Mouse (Mus musculus) stomach, embryonic 15.5 days (tissue): ENCODE data around the gene Slc22a12. TPM values are rescaled to one million over a fixed set of nuclear protein-coding genes. Genes with fewer than 3 reads are reported as not detected.

ENCODE experiments used
- ATAC-seq: fragments of 200-750 bp; cut with Nextera tagmentation; 2 replicates; pipeline ENCODE4 v1.8.0; 2017; ENCODE audit warnings: low read depth, moderate number of reproducible peaks, moderate TSS enrichment; ENCODE audit not compliant: insufficient read depth, low FRiP score
- H3K27ac ChIP-seq: fragments of 300-500 bp; sonication (generic); 2 replicates; pipeline ENCODE4 v1.5.1; 2015; ENCODE audit warnings: mild to moderate bottlenecking, inconsistent platforms
- H3K27me3 ChIP-seq: fragments of 300-500 bp; sonication (generic); replicated peaks from 2 replicates; pipeline ENCODE4 v1.6.1; 2015; ENCODE audit warnings: inconsistent platforms
- H3K36me3 ChIP-seq: fragments of 300-500 bp; sonication (generic); 2 replicates; pipeline ENCODE4 v1.6.1; 2015; ENCODE audit warnings: inconsistent platforms
- H3K4me1 ChIP-seq: fragments of 300-500 bp; sonication (generic); 2 replicates; pipeline ENCODE4 v1.6.1; 2015; ENCODE audit warnings: inconsistent platforms
- H3K4me2 ChIP-seq: fragments of 300-500 bp; sonication (generic); 2 replicates; pipeline ENCODE4 v1.6.1; 2015; ENCODE audit warnings: mild to moderate bottlenecking, inconsistent platforms
- H3K4me3 ChIP-seq: fragments of 300-500 bp; sonication (generic); replicated peaks from 2 replicates; pipeline ENCODE4 v1.5.1; 2015; ENCODE audit warnings: inconsistent platforms
- H3K9ac ChIP-seq: fragments of 300-500 bp; sonication (generic); 2 replicates; pipeline ENCODE4 v1.6.1; 2015; ENCODE audit warnings: inconsistent platforms
- H3K9me3 ChIP-seq: fragments of 300-500 bp; sonication (generic); 2 replicates; pipeline ENCODE4 v1.6.1; 2016; ENCODE audit warnings: inconsistent platforms
- WGBS: fragments of 180-500 bp; shearing (Covaris S2); methylation state at CpG from one replicate; pipeline ENCODE4 v1.1.7; 2015; 5-methylcytosine and 5-hydroxymethylcytosine counted together
- polyA plus RNA-seq: library from polyadenylated mRNA; unstranded; fragments of >200 nt; fragmentation: Nextera tagmentation; extraction: Ambion mirVana; gene quantifications from 2 replicates; pipeline ENCODE4 v1.2.1, GENCODE M21; 2015

The Slc22a12 gene
- polyA plus RNA-seq, 1 experiment from 2014 or later = not detected

DNA sequence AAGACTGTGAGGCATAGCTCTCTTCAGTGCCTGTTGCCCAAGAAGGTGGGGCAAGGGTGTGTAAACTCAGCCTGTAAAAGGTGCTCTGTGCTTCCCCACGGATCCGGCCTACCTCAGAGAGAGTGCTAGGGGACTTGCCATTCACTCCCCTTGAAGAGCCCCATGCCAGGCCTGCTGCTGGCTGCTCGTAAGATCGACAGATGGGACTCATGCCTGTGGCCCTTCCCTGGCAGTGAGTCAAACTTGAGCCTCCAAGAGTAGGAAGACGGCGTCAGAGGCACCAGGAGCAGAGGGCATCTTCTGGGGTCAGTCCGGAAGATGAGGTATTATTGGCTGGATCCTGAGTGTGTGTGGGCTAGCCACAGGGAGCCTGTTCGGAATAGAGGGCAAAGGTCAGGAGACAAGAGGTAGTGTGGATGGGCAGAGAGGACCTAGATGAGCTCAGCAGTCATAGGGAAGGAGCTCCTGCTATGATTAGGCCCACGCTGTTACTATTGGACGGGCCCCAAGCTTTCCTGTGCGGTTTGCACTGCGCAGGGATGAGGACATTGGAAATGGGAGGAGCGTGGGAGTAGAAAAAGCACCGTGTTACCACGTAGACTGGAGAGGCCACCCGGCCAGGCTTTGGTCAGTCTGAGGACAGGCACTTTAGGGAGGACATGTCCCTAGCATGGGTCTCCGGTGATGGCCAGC, 14.8 kb downstream of the Slc22a12 start:
- 77% methylated on average over 17 of the region's 17 CpGs for whole genome bisulfite sequencing
- Histone ChIP-seq H3K27me3 (peaks cover 10% of the 10 kb centered on the region), H3K9me3 (no peaks in the 10 kb centered on the region), H3K4me2 (no peak overlapping the region), H3K36me3 (no peaks in the 10 kb centered on the region), H3K9ac (no peak overlapping the region), H3K4me3 (no peak overlapping the region), H3K27ac (no peak overlapping the region), H3K4me1 (peaks cover 14% of the 10 kb centered on the region)
- no peak for ATAC-seq

DNA sequence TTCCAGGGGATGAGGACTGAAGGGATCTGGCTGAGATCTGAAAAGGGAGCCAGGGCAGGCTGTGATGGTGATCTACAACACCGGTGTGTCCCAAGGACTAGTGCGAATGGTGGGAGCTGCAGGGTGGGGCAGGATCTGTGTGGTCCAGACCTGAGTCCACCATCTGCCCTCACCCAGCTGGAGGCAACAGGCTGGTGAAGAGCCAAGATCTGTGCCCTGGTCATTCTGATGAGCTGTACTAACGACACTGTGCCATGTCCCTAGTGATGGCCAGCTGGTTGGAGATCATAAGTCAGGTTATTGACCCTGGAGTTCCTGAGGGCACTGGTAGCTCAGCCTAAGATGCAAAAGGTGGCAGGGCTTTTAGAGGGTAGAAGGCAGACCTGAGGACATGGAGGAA, 15.4 kb downstream of the Slc22a12 start:
- peaks cover 14% of the 10 kb centered on the region for H3K4me1 ChIP-seq

GRCm38 (mm10) chr19:6526010-6526409, 16.8 kb downstream of the Slc22a12 start:
- Histone ChIP-seq H3K4me2 (no peak overlapping the region), H3K27ac (no peak overlapping the region), H3K4me3 (no peak overlapping the region), H3K9me3 (no peaks in the 10 kb centered on the region), H3K9ac (no peak overlapping the region), H3K36me3 (no peaks in the 10 kb centered on the region), H3K4me1 (0 out of 2 replicates have a peak, but pooled peaks cover 2% of the 10 kb centered on the region), H3K27me3 (no peaks in the 10 kb centered on the region; the same call in 1 of the 2 replicates)
- no peak for ATAC-seq
- 82% methylated on average over 9 of the region's 9 CpGs for WGBS

More for the DNA sequence above, 15.4 kb downstream of the Slc22a12 start:
- 83% methylated on average over 3 of the region's 3 CpGs for WGBS
- no peak overlapping the region for H3K27ac ChIP-seq
- H3K27me3 ChIP-seq = peaks cover 8% of the 10 kb centered on the region
- H3K9ac ChIP-seq = no peak overlapping the region
- H3K4me3 ChIP-seq = no peak overlapping the region
- H3K36me3 ChIP-seq = no peaks in the 10 kb centered on the region
- H3K4me2 ChIP-seq = no peak overlapping the region
- ATAC-seq = no peak
- H3K9me3 ChIP-seq = no peaks in the 10 kb centered on the region

- no peak overlapping the region for H3K4me3 ChIP-seq
- no peaks in the 10 kb centered on the region for H3K36me3 ChIP-seq
- no peak overlapping the region for H3K4me2 ChIP-seq
- H3K27ac ChIP-seq = no peak overlapping the region
- 82% methylated on average over 4 of the region's 4 CpGs for WGBS
- no peaks in the 10 kb centered on the region for H3K4me1 ChIP-seq
- no peaks in the 10 kb centered on the region for H3K9me3 ChIP-seq
- no peak overlapping the region for H3K9ac ChIP-seq
- ATAC-seq = no peak
- H3K27me3 ChIP-seq = no peaks in the 10 kb centered on the region; the same call in 1 of the 2 replicates
These were observed 17.8 kb downstream of the Slc22a12 start for GRCm38 (mm10) chr19:6525023-6525422.

- WGBS = 90% methylated on average over 14 of the region's 14 CpGs
- Histone ChIP-seq H3K4me1 (no peaks in the 10 kb centered on the region), H3K36me3 (no peaks in the 10 kb centered on the region), H3K9me3 (no peaks in the 10 kb centered on the region), H3K27ac (no peak overlapping the region), H3K9ac (no peak overlapping the region), H3K4me2 (no peak overlapping the region), H3K4me3 (no peak overlapping the region), H3K27me3 (no peaks in the 10 kb centered on the region)
- ATAC-seq = no peak
These were observed 20.5 kb downstream of the Slc22a12 start for GRCm38 (mm10) chr19:6522289-6522688.

DNA sequence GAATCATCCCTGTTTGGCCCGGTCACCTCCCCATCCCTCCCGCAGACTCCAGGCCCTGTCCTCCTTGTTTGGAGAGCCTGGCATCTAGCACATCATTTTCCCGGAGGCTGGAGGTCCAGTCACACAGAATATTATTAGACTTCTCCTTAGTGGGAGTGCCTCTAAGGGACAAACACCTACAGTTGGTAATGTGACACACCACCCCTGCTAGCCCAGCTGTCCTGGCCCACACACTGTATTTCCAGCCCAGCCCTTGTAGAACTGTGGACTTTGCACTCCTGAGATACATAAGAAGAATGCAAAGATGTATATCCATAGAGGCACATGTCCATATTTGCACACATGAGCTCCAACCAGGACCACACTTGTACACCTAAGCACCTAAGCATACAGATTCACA, 21.2 kb downstream of the Slc22a12 start:
- no peak overlapping the region for H3K27ac ChIP-seq
- H3K27me3 ChIP-seq = no peaks in the 10 kb centered on the region
- H3K36me3 ChIP-seq = no peaks in the 10 kb centered on the region
- ATAC-seq = no peak
- WGBS = 77% methylated on average over 3 of the region's 3 CpGs
- no peak overlapping the region for H3K9ac ChIP-seq
- H3K4me1 ChIP-seq = no peaks in the 10 kb centered on the region
- no peaks in the 10 kb centered on the region for H3K9me3 ChIP-seq
- H3K4me3 ChIP-seq = no peak overlapping the region
- H3K4me2 ChIP-seq = no peak overlapping the region

- Histone ChIP-seq H3K27ac (no peak overlapping the region), H3K4me2 (no peak overlapping the region), H3K4me3 (no peak overlapping the region), H3K27me3 (no peaks in the 10 kb centered on the region), H3K9me3 (no peaks in the 10 kb centered on the region), H3K36me3 (no peaks in the 10 kb centered on the region), H3K4me1 (no peaks in the 10 kb centered on the region), H3K9ac (no peak overlapping the region)
- no peak for ATAC-seq
- WGBS = 55% methylated on average over 2 of the region's 2 CpGs
These were observed 23.3 kb downstream of the Slc22a12 start for GRCm38 (mm10) chr19:6519483-6519882.

- Histone ChIP-seq H3K27ac (no peak overlapping the region), H3K27me3 (no peaks in the 10 kb centered on the region), H3K4me1 (no peaks in the 10 kb centered on the region), H3K4me3 (no peak overlapping the region), H3K36me3 (no peaks in the 10 kb centered on the region), H3K9me3 (no peaks in the 10 kb centered on the region), H3K4me2 (no peak overlapping the region), H3K9ac (no peak overlapping the region)
- 50% methylated on average over 5 of the region's 5 CpGs for WGBS
- ATAC-seq = no peak
These were observed 24.2 kb downstream of the Slc22a12 start for GRCm38 (mm10) chr19:6518601-6519000.

- Histone ChIP-seq H3K9me3 (no peaks in the 10 kb centered on the region), H3K36me3 (no peaks in the 10 kb centered on the region), H3K27me3 (no peaks in the 10 kb centered on the region; the same call in 1 of the 2 replicates), H3K4me3 (no peak overlapping the region), H3K4me2 (no peak overlapping the region), H3K4me1 (no peaks in the 10 kb centered on the region), H3K27ac (no peak overlapping the region), H3K9ac (no peak overlapping the region)
- no peak for ATAC-seq
- WGBS = 53% methylated on average over 8 of the region's 8 CpGs
These were observed 26.7 kb downstream of the Slc22a12 start for GRCm38 (mm10) chr19:6516153-6516552.

DNA sequence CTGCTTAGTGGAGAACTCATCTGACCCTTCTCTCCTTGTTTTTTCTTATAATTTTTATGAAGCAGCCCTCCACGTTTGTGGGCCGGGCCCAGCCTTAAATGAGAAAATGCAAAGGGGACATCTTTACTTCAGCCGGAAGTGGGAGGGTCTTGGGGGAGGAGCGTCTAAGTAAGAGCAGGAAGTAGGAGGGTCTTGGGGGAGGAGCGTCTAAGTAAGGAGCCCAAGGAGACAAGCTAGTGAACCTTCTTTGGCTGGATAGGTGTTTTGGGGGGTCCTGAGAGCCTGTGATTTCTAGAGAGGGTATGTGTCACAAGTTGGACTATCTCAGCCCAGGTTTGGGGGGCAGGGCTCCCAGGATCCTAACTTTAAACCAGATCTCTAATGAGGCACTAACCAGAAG, 27.4 kb downstream of the Slc22a12 start:
- Histone ChIP-seq H3K9me3 (no peaks in the 10 kb centered on the region), H3K27ac (no peak overlapping the region), H3K9ac (no peak overlapping the region), H3K4me3 (no peak overlapping the region), H3K27me3 (no peaks in the 10 kb centered on the region; the same call in 1 of the 2 replicates), H3K4me1 (no peaks in the 10 kb centered on the region), H3K4me2 (no peak overlapping the region), H3K36me3 (no peaks in the 10 kb centered on the region)
- no peak for ATAC-seq
- WGBS = 57% methylated on average over 5 of the region's 5 CpGs

- no peak for ATAC-seq
- 64% methylated on average over 6 of the region's 6 CpGs for WGBS
These were observed 27.9 kb downstream of the Slc22a12 start for GRCm38 (mm10) chr19:6514940-6515339.

GRCm38 (mm10) chr19:6513389-6514139, 29.3 kb downstream of the Slc22a12 start:
- Histone ChIP-seq H3K4me1 (no peaks in the 10 kb centered on the region), H3K9me3 (no peaks in the 10 kb centered on the region), H3K4me2 (no peak overlapping the region), H3K36me3 (no peaks in the 10 kb centered on the region), H3K4me3 (no peak overlapping the region), H3K27ac (no peak overlapping the region), H3K27me3 (no peaks in the 10 kb centered on the region; the same call in 1 of the 2 replicates), H3K9ac (no peak overlapping the region)
- ATAC-seq = no peak
- 8% methylated on average over 15 of the region's 15 CpGs for WGBS

More at GRCm38 (mm10) chr19:6514940-6515339, 27.9 kb downstream of the Slc22a12 start:
- Histone ChIP-seq H3K27me3 (no peaks in the 10 kb centered on the region; the same call in 1 of the 2 replicates), H3K9ac (no peak overlapping the region), H3K4me2 (no peak overlapping the region), H3K9me3 (no peaks in the 10 kb centered on the region), H3K4me3 (no peak overlapping the region), H3K4me1 (no peaks in the 10 kb centered on the region), H3K36me3 (no peaks in the 10 kb centered on the region), H3K27ac (no peak overlapping the region)
